Mouse (Mus musculus) mouse trophoblast stem cell (cell line): ENCODE data around the gene Lsm12.

Experiments
- in situ Hi-C, 2 experiments: fragments of 300-500 bp; cut with MseI, MboI; formaldehyde crosslinking; loops; 2 replicates in 1 of 2; 3 replicates in 1 of 2; pipeline ENCODE4 v1.15.1; 2025

Gene Lsm12

DNA sequence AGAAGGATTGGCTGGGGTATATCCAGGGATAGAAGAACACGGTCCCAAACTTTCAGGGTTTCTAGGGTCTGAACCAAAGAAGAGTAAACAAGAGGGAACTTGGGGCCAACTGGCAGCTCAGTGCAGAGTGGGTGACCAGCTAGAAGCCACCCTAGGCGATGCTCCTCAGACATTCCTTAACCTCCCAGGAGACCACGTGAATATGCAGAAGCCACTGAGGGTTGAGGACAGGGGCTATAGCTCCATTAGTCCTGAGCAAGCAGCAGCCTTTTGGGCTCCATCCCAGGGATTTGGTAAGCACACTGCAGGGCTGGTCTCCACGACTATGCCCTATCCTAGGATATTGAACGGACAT, 31.8 kb upstream of the Lsm12 start:
- in situ Hi-C loops: no loop called here

- in situ Hi-C loops: no loop called here
These were observed 31.2 kb upstream of the Lsm12 start for GRCm38 (mm10) chr11:102216056-102216885.

DNA sequence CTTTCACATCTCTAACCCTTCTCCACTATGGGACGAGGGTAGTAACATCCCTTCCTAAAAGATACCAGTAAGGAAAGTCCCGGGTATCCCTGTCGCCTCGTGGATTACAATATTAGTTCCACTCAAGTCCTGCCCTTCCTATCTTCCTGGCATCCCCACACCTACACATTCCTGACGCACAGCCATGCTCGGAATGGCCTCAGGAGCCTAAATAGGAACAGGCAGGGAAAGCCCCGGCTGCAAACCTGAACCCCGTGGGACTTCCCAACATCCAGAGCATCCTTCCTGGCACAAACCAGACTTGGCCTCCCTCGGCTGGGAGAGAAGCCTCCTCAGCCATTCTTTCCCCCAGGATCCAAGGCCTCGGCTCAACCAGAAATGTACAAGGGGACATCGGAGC, 30.4 kb upstream of the Lsm12 start:
- in situ Hi-C loops: no loop called here

- in situ Hi-C loops: no loop called here
These were observed 29.5 kb upstream of the Lsm12 start for GRCm38 (mm10) chr11:102214430-102215156.

DNA sequence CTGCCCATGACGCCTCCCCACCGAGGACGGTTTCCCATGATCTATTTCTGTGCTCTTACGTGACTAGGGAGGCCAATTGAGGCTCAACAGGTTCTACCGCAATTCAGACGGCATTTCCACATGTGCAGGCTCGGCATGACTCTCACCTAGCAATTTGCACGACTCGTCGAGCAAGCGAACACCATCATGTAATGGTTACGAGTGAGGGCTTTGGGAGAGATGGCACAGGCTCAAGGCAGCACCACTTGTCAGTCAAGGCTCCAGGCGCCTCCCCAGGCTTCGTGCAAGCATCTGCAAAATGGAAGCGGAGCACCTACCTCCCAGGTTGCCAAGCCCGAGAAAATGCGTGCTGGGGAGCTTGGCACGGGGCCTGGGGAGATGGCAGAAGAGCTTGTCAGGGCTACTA, 26.8 kb upstream of the Lsm12 start:
- in situ Hi-C loops: no loop called here

DNA sequence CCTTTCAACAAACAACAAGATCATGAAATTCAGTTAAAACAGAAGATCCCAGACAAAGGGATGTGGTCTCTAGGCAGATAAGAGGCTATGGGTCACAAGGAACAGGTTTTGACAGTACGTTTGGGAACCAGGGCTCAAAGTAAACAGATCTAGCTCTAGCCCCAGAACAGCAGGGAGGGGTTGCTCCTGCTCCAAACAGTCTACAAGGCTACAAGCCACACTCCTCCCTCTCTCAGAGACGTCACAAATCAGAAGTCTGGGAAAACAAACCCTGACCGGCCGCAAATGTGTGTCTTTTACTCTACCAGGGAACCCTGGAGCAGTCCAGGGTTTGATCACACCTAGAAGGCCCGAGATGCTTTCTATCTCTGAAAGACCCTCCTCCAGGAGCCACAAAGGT, 25.9 kb upstream of the Lsm12 start:
- in situ Hi-C loops: no loop called here

- in situ Hi-C loops: no loop called here
These were observed 25.1 kb upstream of the Lsm12 start for GRCm38 (mm10) chr11:102210185-102210584.

- in situ Hi-C loops: no loop called here
These were observed 24.6 kb upstream of the Lsm12 start for GRCm38 (mm10) chr11:102209742-102210141.

- in situ Hi-C loops: no loop called here
These were observed 23.8 kb upstream of the Lsm12 start for GRCm38 (mm10) chr11:102208846-102209245.

- in situ Hi-C loops: no loop called here
These were observed 23.0 kb upstream of the Lsm12 start for GRCm38 (mm10) chr11:102207825-102208777.

- in situ Hi-C loops: no loop called here
These were observed 21.4 kb upstream of the Lsm12 start for GRCm38 (mm10) chr11:102206481-102206880.

DNA sequence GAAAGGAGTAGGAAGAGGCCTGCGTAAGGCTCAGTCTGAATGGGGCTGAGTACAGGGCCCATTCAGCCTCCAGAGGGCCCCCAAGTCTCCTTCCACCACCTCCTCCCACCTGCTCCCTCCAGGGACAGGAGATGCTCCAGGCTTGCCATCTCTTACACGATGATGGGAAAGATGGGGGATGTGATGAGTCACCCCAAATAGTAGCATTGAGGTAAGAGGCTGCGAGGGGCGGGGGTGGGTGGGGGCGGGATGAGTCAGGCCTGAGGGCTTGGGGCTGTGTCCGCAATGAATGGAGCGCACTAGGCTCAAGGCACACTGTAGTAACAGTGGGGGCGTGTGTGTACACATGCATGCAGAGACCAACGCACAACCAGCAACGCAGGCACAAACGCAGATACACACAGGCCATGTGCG, 16.3 kb upstream of the Lsm12 start:
- in situ Hi-C loops: no loop called here

- in situ Hi-C loops: no loop called here
These were observed 14.8 kb upstream of the Lsm12 start for GRCm38 (mm10) chr11:102199856-102200255.

DNA sequence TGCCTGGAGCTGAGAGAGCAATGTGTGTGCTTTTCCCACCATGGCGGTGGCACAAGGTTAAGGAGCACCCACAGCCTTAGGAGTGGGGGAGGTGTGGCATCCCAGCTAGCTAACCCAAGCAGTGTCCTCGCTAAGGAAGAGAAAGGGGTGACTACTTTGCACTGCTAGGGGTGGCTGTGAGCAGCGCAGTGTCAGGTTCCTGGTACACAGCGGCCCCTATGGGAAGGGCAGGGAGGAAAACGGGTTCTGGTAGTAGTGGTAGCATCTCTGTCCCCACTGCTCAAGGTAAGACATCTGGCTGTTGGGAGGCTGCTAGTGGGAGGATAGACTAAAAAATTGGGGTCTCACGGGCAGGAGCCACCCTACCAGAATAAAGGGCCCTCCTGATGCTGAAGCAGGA, 13.1 kb upstream of the Lsm12 start:
- in situ Hi-C loops: no loop called here

DNA sequence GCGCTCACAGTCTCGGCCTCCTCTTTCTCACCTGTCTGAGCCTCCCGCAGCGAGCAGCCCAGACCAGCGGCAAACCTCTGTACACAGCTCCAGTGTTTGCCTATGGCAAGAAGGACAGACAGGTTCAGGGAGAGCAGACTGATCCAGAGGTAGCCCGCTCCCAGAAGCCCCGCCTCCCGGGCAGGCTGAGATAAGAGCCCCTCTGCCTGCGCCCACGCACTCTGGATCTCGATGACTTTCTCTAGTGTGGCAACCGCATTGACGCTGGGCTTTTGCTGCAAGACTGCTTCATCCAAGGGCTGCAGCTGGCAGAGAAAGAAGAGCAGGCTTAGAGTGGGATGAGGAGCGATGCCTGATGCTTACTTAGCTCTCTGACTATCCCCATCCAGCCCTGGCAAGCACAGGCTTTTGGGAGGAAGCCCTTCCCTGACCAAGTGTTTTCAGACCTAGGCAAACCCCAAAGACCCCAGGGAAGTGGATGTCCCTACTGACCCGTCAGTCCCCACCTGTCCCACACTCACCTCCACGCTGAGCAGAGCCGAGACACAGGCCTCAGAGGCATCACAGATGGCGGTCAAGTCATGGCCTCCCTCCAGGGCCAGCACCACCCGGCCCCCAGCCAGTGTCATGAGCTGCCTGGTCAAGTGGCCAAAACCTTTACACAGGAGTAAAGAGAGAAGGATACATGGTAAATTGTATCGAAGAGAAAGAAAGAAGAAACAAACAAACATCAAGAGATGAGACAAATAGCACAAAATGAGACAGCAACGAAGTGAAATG, 11.1 kb upstream of the Lsm12 start:
- in situ Hi-C loops: no loop called here

DNA sequence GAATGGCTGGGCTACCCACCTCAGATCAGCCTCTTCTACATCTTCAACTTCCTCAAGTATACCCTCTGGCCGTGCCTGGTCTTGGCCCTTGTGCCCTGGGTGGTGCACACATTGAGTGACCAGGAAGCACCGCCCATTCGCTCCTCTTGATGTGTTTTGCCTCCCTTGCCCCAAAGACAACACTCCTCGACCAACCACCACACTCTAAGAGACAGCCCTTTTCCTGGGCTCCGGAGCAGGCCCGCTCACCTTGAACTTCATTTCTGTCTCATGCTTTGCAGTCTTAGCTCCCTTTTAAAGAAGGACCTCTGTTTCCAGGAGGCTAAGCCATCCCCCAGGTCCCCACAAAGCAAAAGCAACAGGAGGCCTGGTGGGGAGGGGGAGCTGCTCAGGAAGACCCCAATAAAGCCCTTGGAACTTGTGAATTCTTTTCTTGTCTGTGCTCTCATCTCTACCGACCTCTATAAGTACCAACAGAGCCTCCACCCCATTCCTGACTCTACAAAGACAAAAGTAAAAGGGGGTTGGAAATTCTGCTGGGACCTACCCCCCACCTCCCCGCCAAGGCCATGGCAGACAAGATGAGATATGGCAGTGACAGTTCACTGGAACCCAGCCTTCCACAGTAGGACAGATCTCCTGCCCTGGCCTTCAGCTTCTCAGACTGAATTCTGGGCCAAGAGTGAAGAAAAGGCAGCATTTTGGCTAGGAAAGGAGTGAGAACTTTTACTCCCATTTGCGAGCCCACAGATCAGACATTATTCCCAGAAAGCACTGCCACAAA, 8.8 kb upstream of the Lsm12 start:
- in situ Hi-C loops: no loop called here

GRCm38 (mm10) chr11:102190848-102191247, 5.8 kb upstream of the Lsm12 start:
- in situ Hi-C loops: no loop called here

DNA sequence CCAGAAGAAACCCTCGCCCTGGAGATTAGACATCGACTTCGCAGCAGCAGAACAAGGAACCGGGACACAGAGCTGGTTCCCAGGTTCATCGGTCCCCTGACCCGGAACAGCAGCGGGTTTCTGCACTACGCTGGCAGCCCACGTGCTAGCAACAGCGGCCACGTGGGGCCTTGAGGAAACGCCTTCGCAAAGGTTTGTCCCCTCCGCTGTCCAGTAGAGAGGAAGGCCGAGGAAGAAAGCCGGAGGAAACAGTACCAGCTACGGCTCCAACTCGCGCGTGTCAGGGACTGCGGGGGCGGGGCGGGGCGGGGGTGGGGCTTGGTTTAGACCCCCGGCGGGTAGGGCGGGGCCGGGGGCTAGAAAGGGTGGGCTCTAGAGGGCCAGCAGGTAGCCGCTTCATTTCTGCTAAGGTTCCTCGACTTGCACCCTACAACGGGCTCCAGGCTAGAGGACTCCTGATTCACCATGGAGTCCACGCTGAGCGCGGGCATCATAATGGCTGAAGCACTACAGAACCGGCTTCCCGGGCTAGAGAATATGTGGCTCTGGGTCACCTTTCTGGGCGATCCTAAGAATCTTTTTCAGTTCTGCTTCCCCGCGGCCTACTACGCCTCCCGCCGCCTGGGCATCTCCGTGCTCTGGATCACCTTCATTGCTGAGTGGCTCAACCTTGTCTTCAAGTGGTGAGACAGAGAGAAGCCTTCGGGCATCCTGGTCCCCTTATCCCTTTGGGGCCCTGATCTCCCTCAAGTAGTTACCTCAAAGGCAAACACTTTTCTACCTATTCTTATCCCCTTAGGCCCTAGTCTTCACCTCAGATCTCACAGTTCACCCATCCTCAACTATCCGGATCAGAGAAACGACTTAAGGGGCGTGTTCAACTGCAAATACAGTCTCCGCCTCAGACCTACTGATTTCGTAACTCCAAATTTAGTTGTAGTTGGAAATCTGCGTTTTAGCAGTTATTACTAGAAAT, 4.7 kb upstream of the Lsm12 start, which contains the start of gene G6pc3:
G6pc3 (plus strand) TSS at position 160 of the 976 bp plus-strand sequence.
- in situ Hi-C loops: no loop called here

GRCm38 (mm10) chr11:102188980-102189379, 3.9 kb upstream of the Lsm12 start:
- in situ Hi-C loops: no loop called here
